Mouse (Mus musculus): ENCODE data around the gene Hopx. TPM values are rescaled to one million over a fixed set of nuclear protein-coding genes. Genes with fewer than 3 reads are reported as not detected.
A peak's percentile ranks its signal among the peaks of the same experiment; 100 is the strongest.

Hopx gene
- polyA plus RNA-seq, 1 experiment from 2014 or later, result 0.45 TPM

DNA sequence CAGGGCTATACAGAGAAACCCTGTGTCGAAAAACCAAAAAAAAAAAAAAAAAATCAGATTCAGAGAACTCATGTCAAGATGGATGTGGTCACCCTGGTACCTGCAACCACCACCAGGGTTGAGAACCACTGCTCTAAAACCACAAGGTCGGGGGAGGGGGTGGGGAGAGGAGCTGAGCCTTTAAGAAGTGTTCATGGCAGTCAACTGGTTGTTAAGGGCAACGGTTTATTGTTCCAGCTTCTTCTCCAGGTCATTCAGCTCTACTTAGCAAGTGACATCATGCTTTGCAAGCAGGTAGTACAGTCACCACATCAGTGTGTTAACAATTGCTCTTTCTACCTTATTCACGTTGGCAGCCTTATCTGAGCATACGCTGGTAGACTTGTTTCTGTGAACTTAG, 29.7 kb upstream of the Hopx start:
- no peak overlapping the region for H3K4me2 ChIP-seq (replicated peaks)
- peaks cover 19% of the 10 kb centered on the region for H3K4me1 ChIP-seq
- no peak overlapping the region for H3K4me3 ChIP-seq
- no peaks in the 10 kb centered on the region for H3K27me3 ChIP-seq
- H3K9ac ChIP-seq, result no peak overlapping the region
- H3K9me3 ChIP-seq, result no peaks in the 10 kb centered on the region
- ATAC-seq (ENCODE audit: low FRiP score, low read depth), result no peak
- H3K27ac ChIP-seq, result no peak overlapping the region
- no peaks in the 10 kb centered on the region for H3K36me3 ChIP-seq
- WGBS, result 72% methylated on average over 5 of the region's 5 CpGs

DNA sequence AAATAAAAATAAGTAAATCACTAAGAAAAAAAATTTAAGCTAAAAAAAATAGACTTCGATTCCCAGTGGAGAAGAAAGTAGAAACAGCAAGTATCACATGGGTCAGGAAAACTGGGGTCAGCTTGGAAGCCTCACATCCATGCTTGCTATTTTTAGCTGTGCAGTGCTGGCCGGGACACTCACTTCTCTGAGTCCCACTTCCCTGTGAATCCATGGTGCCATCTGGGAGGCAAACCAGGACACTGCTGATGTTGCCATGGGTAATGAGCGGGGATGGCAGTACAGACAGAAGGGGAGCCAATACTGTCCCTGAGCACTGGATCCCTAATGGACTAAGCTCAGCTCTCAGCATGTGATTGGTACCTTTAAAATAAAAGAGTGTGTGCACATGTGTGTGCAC, 28.2 kb upstream of the Hopx start:
- no peaks in the 10 kb centered on the region for H3K9me3 ChIP-seq
- 87% methylated on average over 3 of the region's 3 CpGs for WGBS
- peaks cover 27% of the 10 kb centered on the region for H3K4me1 ChIP-seq
- no peak overlapping the region for H3K27ac ChIP-seq
- ATAC-seq (ENCODE audit: low FRiP score, low read depth), result no peak
- no peak overlapping the region for H3K9ac ChIP-seq
- no peak overlapping the region for H3K4me3 ChIP-seq
- no peak overlapping the region for H3K4me2 ChIP-seq (replicated peaks)
- no peaks in the 10 kb centered on the region for H3K36me3 ChIP-seq
- no peaks in the 10 kb centered on the region for H3K27me3 ChIP-seq

DNA sequence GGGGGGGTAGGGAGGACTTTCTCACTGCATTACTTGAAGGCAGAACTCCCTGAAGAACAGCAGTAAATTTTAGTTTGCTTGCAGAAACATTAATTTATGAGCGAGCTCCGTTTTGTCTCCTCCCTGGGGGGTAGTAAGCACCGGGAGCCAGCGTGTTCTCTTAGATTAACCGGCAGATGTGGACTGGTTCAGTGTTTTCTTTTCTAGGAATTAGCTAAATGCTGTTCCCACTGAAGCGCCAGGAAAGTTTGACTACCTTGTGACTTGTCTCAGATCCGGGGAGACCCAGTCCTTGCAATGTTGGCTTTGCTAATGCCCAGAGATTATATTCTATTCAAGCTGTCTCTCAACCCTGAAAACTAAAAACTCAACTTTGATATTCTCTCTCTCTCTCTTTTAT, 26.4 kb upstream of the Hopx start:
- WGBS, result 22% methylated on average over 7 of the region's 7 CpGs

DNA sequence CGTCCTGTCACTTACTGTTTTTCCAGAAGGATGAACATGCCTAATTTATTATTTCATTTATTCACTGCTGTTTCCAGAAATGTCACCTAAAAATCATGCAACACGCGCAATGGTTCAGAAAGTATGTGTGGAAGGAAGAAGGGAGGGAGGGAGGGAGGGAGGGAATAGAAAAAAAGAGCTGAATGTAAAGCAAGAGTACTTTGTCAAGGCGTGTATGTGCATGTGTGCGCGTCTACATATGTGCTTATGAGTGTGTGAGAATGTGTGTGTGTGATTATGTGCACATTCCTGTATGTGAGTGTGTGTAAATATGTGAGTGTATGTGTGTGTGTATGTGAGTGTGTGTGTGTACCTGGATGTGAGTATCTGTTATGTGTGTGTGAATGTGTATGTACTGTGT, 25.9 kb upstream of the Hopx start:
- Histone ChIP-seq H3K4me3 (no peak overlapping the region), H3K36me3 (no peaks in the 10 kb centered on the region), H3K9ac (no peak overlapping the region), H3K27me3 (no peaks in the 10 kb centered on the region), H3K4me2 (replicated peaks) (0 out of 2 replicates have a peak overlapping the region, but pooled peaks have one; percentile 50), H3K9me3 (no peaks in the 10 kb centered on the region), H3K27ac (peak overlapping the region; percentile 15; the same call in 1 of the 2 replicates), H3K4me1 (peaks cover 31% of the 10 kb centered on the region)
- 76% methylated on average over 6 of the region's 6 CpGs for WGBS
- ATAC-seq (ENCODE audit: low FRiP score, low read depth), result no peak

More for the DNA sequence above, 26.4 kb upstream of the Hopx start:
- Histone ChIP-seq H3K27ac (no peak overlapping the region), H3K4me3 (no peak overlapping the region), H3K4me2 (replicated peaks) (no peak overlapping the region), H3K27me3 (no peaks in the 10 kb centered on the region), H3K36me3 (no peaks in the 10 kb centered on the region), H3K9ac (no peak overlapping the region), H3K9me3 (no peaks in the 10 kb centered on the region), H3K4me1 (peaks cover 31% of the 10 kb centered on the region)
- ATAC-seq (ENCODE audit: low FRiP score, low read depth), result 0 out of 2 replicates have a peak, but pooled peaks have one; percentile 46

GRCm38 (mm10) chr5:77140108-77140507, 25.2 kb upstream of the Hopx start:
- peak overlapping the region; percentile 15; the same call in 1 of the 2 replicates for H3K27ac ChIP-seq
- ATAC-seq (ENCODE audit: low FRiP score, low read depth), result no peak

DNA sequence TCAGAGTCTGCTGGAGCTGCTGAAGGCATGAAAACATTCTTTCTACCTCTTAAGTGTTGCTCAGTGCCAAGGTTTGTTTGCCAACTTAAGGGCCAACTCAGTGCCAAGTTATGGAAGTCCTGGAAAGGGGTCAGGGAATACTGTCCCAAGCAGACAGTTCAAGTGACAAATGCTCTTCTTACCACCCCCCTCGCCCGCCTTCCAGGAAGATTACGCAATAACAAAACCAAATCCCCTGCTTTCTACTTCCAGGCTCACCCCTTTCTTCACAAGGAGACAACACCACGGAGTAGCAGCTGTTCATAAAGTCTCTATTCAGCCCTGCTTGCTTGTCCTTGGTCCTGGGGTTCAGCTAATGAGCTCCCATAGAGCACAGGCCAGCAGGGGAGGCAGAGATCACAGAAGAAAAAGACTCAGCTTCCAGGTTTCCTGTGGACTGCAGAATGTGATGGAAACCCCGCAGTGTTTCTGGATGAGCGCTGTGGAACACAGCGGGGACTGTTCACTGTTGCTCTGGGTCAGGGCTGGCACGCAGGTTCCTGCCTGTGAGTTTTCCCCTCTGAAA, 22.9 kb upstream of the Hopx start:
- no peaks in the 10 kb centered on the region for H3K9me3 ChIP-seq
- WGBS, result 49% methylated on average over 8 of the region's 8 CpGs
- no peak for ATAC-seq (ENCODE audit: low FRiP score, low read depth)
- H3K27ac ChIP-seq, result 0 out of 2 replicates have a peak overlapping the region, but pooled peaks have one; percentile 22
- no peak overlapping the region for H3K9ac ChIP-seq
- no peaks in the 10 kb centered on the region for H3K27me3 ChIP-seq
- no peaks in the 10 kb centered on the region for H3K36me3 ChIP-seq
- no peak overlapping the region for H3K4me2 ChIP-seq (replicated peaks)
- peaks cover 48% of the 10 kb centered on the region for H3K4me1 ChIP-seq
- no peak overlapping the region for H3K4me3 ChIP-seq

More at GRCm38 (mm10) chr5:77140108-77140507, 25.2 kb upstream of the Hopx start:
- Histone ChIP-seq H3K4me1 (peaks cover 31% of the 10 kb centered on the region), H3K27me3 (no peaks in the 10 kb centered on the region), H3K9ac (no peak overlapping the region), H3K9me3 (no peaks in the 10 kb centered on the region), H3K4me2 (replicated peaks) (peak overlapping the region; percentile 50), H3K36me3 (no peaks in the 10 kb centered on the region), H3K4me3 (peak overlapping the region; percentile 5; the same call in 1 of the 2 replicates)
- WGBS, result 39% methylated on average over 6 of the region's 6 CpGs

DNA sequence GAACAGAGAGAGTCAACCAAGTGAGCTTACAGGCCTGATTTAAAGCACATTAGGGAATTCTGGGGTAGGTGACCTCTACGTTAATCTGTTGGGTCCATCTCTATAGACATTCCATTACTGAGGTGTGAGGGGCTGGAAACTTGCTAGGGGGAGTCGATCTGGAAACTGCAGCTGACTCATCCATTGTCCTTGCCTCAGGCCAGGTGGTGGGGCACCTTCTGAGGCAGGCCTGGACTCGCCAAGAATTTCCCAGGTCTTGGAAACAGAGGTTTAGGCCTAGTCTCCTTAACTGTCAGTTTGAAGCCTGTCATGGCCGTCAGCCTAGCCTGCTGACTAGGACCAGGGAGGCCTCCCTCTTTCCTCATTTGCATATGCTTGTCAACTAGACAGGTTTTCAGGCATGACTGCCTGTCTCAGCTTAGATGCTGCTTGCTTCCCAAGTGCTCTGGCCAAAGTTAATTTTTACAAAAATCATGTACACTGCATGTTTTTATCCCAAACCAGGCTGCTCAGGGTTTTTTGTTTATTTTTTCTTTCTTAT, 21.8 kb upstream of the Hopx start:
- WGBS, result 63% methylated on average over 4 of the region's 4 CpGs
- H3K9ac ChIP-seq, result no peak overlapping the region
- no peaks in the 10 kb centered on the region for H3K27me3 ChIP-seq
- ATAC-seq (ENCODE audit: low FRiP score, low read depth), result no peak
- H3K4me2 ChIP-seq (replicated peaks), result no peak overlapping the region
- peaks cover 48% of the 10 kb centered on the region for H3K4me1 ChIP-seq
- H3K4me3 ChIP-seq, result no peak overlapping the region
- peak overlapping the region; percentile 22; the same call in 1 of the 2 replicates for H3K27ac ChIP-seq
- no peaks in the 10 kb centered on the region for H3K36me3 ChIP-seq
- H3K9me3 ChIP-seq, result no peaks in the 10 kb centered on the region

DNA sequence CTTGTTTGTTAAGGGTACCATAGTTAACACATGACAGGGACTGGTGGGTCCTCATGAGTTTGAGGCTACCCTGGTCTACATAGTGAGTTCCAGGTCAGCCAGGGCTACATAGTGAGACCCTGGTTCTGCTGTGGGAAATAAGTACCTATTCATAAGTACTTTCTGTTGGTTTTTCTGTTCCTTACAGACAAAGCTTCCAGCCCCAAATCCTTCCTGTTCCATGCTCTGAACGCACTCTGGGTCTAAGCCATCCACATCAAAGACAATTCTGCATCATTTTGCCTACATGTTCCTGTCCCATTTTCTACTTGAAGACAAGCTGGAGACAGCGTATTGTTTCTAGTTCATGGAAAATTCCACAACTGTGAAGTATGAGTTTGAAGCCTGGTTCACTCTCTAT, 20.0 kb upstream of the Hopx start:
- WGBS, result 94% methylated on average over 2 of the region's 2 CpGs
- Histone ChIP-seq H3K36me3 (no peaks in the 10 kb centered on the region), H3K27ac (no peak overlapping the region), H3K9me3 (no peaks in the 10 kb centered on the region), H3K4me3 (no peak overlapping the region), H3K4me2 (replicated peaks) (no peak overlapping the region), H3K27me3 (no peaks in the 10 kb centered on the region), H3K4me1 (peaks cover 32% of the 10 kb centered on the region), H3K9ac (no peak overlapping the region)
- ATAC-seq (ENCODE audit: low FRiP score, low read depth), result no peak

GRCm38 (mm10) chr5:77134465-77134864, 19.5 kb upstream of the Hopx start:
- Histone ChIP-seq H3K36me3 (no peaks in the 10 kb centered on the region), H3K27ac (no peak overlapping the region), H3K9ac (no peak overlapping the region), H3K27me3 (no peaks in the 10 kb centered on the region), H3K4me3 (no peak overlapping the region), H3K9me3 (no peaks in the 10 kb centered on the region), H3K4me1 (peaks cover 27% of the 10 kb centered on the region), H3K4me2 (replicated peaks) (no peak overlapping the region)
- 70% methylated on average over 4 of the region's 4 CpGs for WGBS
- peak; percentile 54; the same call in 1 of the 2 replicates for ATAC-seq (ENCODE audit: low FRiP score, low read depth)

- H3K27me3 ChIP-seq, result no peaks in the 10 kb centered on the region
- no peak overlapping the region for H3K4me3 ChIP-seq
- peaks cover 22% of the 10 kb centered on the region for H3K4me1 ChIP-seq
- 55% methylated on average over 5 of the region's 5 CpGs for WGBS
- H3K27ac ChIP-seq, result no peak overlapping the region
- no peaks in the 10 kb centered on the region for H3K36me3 ChIP-seq
- H3K4me2 ChIP-seq (replicated peaks), result no peak overlapping the region
- H3K9ac ChIP-seq, result no peak overlapping the region
- H3K9me3 ChIP-seq, result no peaks in the 10 kb centered on the region
- ATAC-seq (ENCODE audit: low FRiP score, low read depth), result peak; percentile 81
These were observed 19.0 kb upstream of the Hopx start for GRCm38 (mm10) chr5:77133960-77134359.

- Histone ChIP-seq H3K4me2 (replicated peaks) (no peak overlapping the region), H3K4me3 (no peak overlapping the region), H3K27me3 (no peaks in the 10 kb centered on the region), H3K9ac (no peak overlapping the region), H3K9me3 (peaks cover 5% of the 10 kb centered on the region; the same call in 1 of the 2 replicates), H3K4me1 (peaks cover 16% of the 10 kb centered on the region; the same call in 1 of the 2 replicates), H3K36me3 (no peaks in the 10 kb centered on the region), H3K27ac (no peak overlapping the region)
- ATAC-seq (ENCODE audit: low FRiP score, low read depth), result no peak
- WGBS, result 90% methylated on average over 2 of the region's 2 CpGs
These were observed 17.7 kb upstream of the Hopx start for GRCm38 (mm10) chr5:77132457-77133135.

- Histone ChIP-seq H3K36me3 (no peaks in the 10 kb centered on the region), H3K4me2 (replicated peaks) (no peak overlapping the region), H3K4me1 (peaks cover 16% of the 10 kb centered on the region; the same call in 1 of the 2 replicates), H3K9me3 (peaks cover 5% of the 10 kb centered on the region; the same call in 1 of the 2 replicates), H3K27ac (no peak overlapping the region), H3K27me3 (no peaks in the 10 kb centered on the region), H3K4me3 (no peak overlapping the region), H3K9ac (no peak overlapping the region)
- no peak for ATAC-seq (ENCODE audit: low FRiP score, low read depth)
- 92% methylated on average over 8 of the region's 8 CpGs for WGBS
These were observed 17.0 kb upstream of the Hopx start for GRCm38 (mm10) chr5:77131879-77132278.

Data from limb, embryonic 13.5 days (tissue).